Mouse (Mus musculus) right cerebral cortex, postnatal 10 days (tissue): ENCODE results near the gene Dync2li1.

Experiments used
- DNase-seq, 2 experiments: peaks; one replicate each; pipeline ENCODE4 v3.0.0; 2021; ENCODE audit warnings: low spot score in 2 of 2

Gene Dync2li1

GRCm38 (mm10) chr17:84611500-84611899 is 14.8 kb upstream of the Dync2li1 start:
- no peak for DNase-seq

- no peak for DNase-seq
Measured at GRCm38 (mm10) chr17:84611971-84612370, 14.3 kb upstream of the Dync2li1 start.

- no peak for DNase-seq
Measured at GRCm38 (mm10) chr17:84615811-84616210, 10.5 kb upstream of the Dync2li1 start.

- no peak for DNase-seq
Measured at GRCm38 (mm10) chr17:84616526-84617074, 9.7 kb upstream of the Dync2li1 start.

- DNase-seq, result no peak
Measured at GRCm38 (mm10) chr17:84617953-84618352, 8.3 kb upstream of the Dync2li1 start.

- no peak for DNase-seq
Measured at GRCm38 (mm10) chr17:84619112-84619511, 7.2 kb upstream of the Dync2li1 start.

GRCm38 (mm10) chr17:84620076-84620475 is 6.2 kb upstream of the Dync2li1 start:
- no peak for DNase-seq

- no peak for DNase-seq
Measured at GRCm38 (mm10) chr17:84620610-84621009, 5.7 kb upstream of the Dync2li1 start.

- no peak for DNase-seq
Measured at GRCm38 (mm10) chr17:84621209-84621608, 5.1 kb upstream of the Dync2li1 start.

GRCm38 (mm10) chr17:84622028-84622427 is 4.3 kb upstream of the Dync2li1 start:
- DNase-seq, result no peak

- no peak for DNase-seq
Measured at GRCm38 (mm10) chr17:84622873-84623272, 3.4 kb upstream of the Dync2li1 start.

GRCm38 (mm10) chr17:84626857-84627305 is 585 bp downstream of the Dync2li1 start:
- DNase-seq, result no peak

- DNase-seq, result no peak
Measured at GRCm38 (mm10) chr17:84627721-84628120, 1.4 kb downstream of the Dync2li1 start.

- DNase-seq, result no peak
Measured at GRCm38 (mm10) chr17:84628611-84629010, 2.3 kb downstream of the Dync2li1 start.

GRCm38 (mm10) chr17:84631836-84632235 is 5.5 kb downstream of the Dync2li1 start:
- DNase-seq, result no peak

- DNase-seq, result no peak
Measured at GRCm38 (mm10) chr17:84633443-84633842, 7.1 kb downstream of the Dync2li1 start.

- no peak for DNase-seq
Measured at GRCm38 (mm10) chr17:84636328-84636727, 10.0 kb downstream of the Dync2li1 start.

GRCm38 (mm10) chr17:84637971-84638370 is 11.7 kb downstream of the Dync2li1 start:
- no peak for DNase-seq

GRCm38 (mm10) chr17:84639796-84640378 is 13.6 kb downstream of the Dync2li1 start:
- DNase-seq, result peak in 1 of 2 experiments; percentile 17

- DNase-seq, result peak; percentile 72 to 79
Measured at GRCm38 (mm10) chr17:84641893-84642292, 15.6 kb downstream of the Dync2li1 start.

- peak in 1 of 2 experiments; percentile 26 for DNase-seq
Measured at GRCm38 (mm10) chr17:84642324-84642723, 16.0 kb downstream of the Dync2li1 start.

GRCm38 (mm10) chr17:84644292-84645050 is 18.2 kb downstream of the Dync2li1 start:
- DNase-seq, result no peak

GRCm38 (mm10) chr17:84645119-84645518 is 18.8 kb downstream of the Dync2li1 start:
- DNase-seq, result no peak
